Mouse (Mus musculus): ENCODE measurements around the gene Src. TPM values are rescaled to one million over a fixed set of nuclear protein-coding genes. Genes with fewer than 3 reads are reported as not detected.

Gene Src
- total RNA-seq, 4 experiments from 2014 or later, result 3.2 to 4.9 (median 3.7) TPM

Other genes starting within 250 kb of the Src start
- gene Rbl1, start 213.9 kb upstream of the Src start, total RNA-seq (2022), result 1 to 10 TPM; 1.2 to 1.9 (median 1.3) TPM
- gene Rpn2, start 139.4 kb upstream of the Src start, total RNA-seq (2022), result 100 to 1,000 TPM in 2 of 4 experiments, 10 to 100 TPM in 2; 99.4 to 106 (median 101) TPM
- under 1 TPM; 0.13 to 0.49 (median 0.23) TPM for gene Mroh8, start 138.9 kb upstream of the Src start, total RNA-seq (2022)
- gene Ghrh, start 70.9 kb upstream of the Src start, total RNA-seq (2022), result not detected
- 10 to 100 TPM; 19.6 to 24.3 (median 22.9) TPM for gene Manbal, start 50.9 kb upstream of the Src start, total RNA-seq (2022)
- 1 to 10 TPM in 3 of 4 experiments, under 1 TPM in 1; 0.37 to 4.2 (median 1.5) TPM for gene Nnat, start 141.6 kb downstream of the Src start, total RNA-seq (2022)
- 10 to 100 TPM; 48.1 to 54.0 (median 50.2) TPM for gene Blcap, start 152.8 kb downstream of the Src start, total RNA-seq (2022)

Measured in heart, adult 8-10 months (tissue).